Mouse (Mus musculus) limb, embryonic 15.5 days (tissue): ENCODE data around the gene Rif1. TPM values are rescaled to one million over a fixed set of nuclear protein-coding genes. Genes with fewer than 3 reads are reported as not detected.

Experiments
- ATAC-seq: fragments of 200-750 bp; cut with Nextera tagmentation; 2 replicates; pipeline ENCODE4 v1.8.0; 2017; ENCODE audit warnings: low read depth, moderate TSS enrichment; ENCODE audit not compliant: insufficient number of reproducible peaks, low FRiP score, low TSS enrichment
- H3K27ac ChIP-seq: fragments of 300-500 bp; sonication (generic); 2 replicates; pipeline ENCODE4 v1.5.1; 2015; ENCODE audit warnings: moderate library complexity, mild to moderate bottlenecking, inconsistent platforms
- H3K27me3 ChIP-seq: fragments of 300-500 bp; sonication (generic); 2 replicates; pipeline ENCODE4 v1.6.1; 2015; ENCODE audit warnings: inconsistent platforms
- H3K36me3 ChIP-seq: fragments of 300-500 bp; sonication (generic); 2 replicates; pipeline ENCODE4 v1.6.1; 2015; ENCODE audit warnings: inconsistent platforms
- H3K4me1 ChIP-seq: fragments of 300-500 bp; sonication (generic); 2 replicates; pipeline ENCODE4 v1.6.1; 2015; ENCODE audit warnings: inconsistent platforms
- H3K4me2 ChIP-seq: fragments of 300-500 bp; sonication (generic); 2 replicates; pipeline ENCODE4 v1.6.1; 2015; ENCODE audit warnings: mild to moderate bottlenecking, inconsistent platforms
- H3K4me3 ChIP-seq: fragments of 300-500 bp; sonication (generic); 2 replicates; pipeline ENCODE4 v1.5.1; 2015; ENCODE audit warnings: mild to moderate bottlenecking, inconsistent platforms
- H3K9ac ChIP-seq: fragments of 300-500 bp; sonication (generic); 2 replicates; pipeline ENCODE4 v1.6.1; 2015; ENCODE audit warnings: inconsistent platforms
- H3K9me3 ChIP-seq: fragments of 300-500 bp; sonication (generic); 2 replicates; pipeline ENCODE4 v1.6.1; 2016; ENCODE audit warnings: inconsistent platforms
- WGBS: fragments of 180-500 bp; shearing (Covaris S2); methylation state at CpG from one replicate; pipeline ENCODE4 v1.1.7; 2015; 5-methylcytosine and 5-hydroxymethylcytosine counted together
- polyA plus RNA-seq: library from polyadenylated mRNA; unstranded; fragments of >200 nt; fragmentation: Nextera tagmentation; extraction: Ambion mirVana; gene quantifications from 2 replicates; pipeline ENCODE4 v1.2.1, GENCODE M21; 2015

The Rif1 gene
- polyA plus RNA-seq = 21.8 and 29.9 TPM in 2 replicates

GRCm38 (mm10) chr2:52072491-52073140 is at the start of gene Rif1:
TSS of gene Rif1 (plus strand) at chr2:52072832.
- peak within 1 kb of the TSS; percentile 88 for H3K27ac ChIP-seq
- peak within 1 kb of the TSS; percentile 99 for H3K4me3 ChIP-seq
- ATAC-seq = peak; percentile 92
- WGBS = under 1% methylated on average over 61 of the region's 72 CpGs
- H3K27me3 ChIP-seq = no peaks in the 10 kb centered on the region
- peak within 1 kb of the TSS; percentile 95 for H3K9ac ChIP-seq
- H3K4me1 ChIP-seq = peaks cover 11% of the 10 kb centered on the region; the same call in 1 of the 2 replicates
- H3K36me3 ChIP-seq = peaks cover 9% of the 10 kb centered on the region
- peak within 1 kb of the TSS; percentile 53 for H3K4me2 ChIP-seq
- no peaks in the 10 kb centered on the region for H3K9me3 ChIP-seq

- no peak for ATAC-seq
- Histone ChIP-seq H3K4me3 (no peak overlapping the region), H3K4me1 (no peaks in the 10 kb centered on the region), H3K36me3 (no peaks in the 10 kb centered on the region), H3K4me2 (no peak overlapping the region), H3K9me3 (no peaks in the 10 kb centered on the region), H3K27me3 (no peaks in the 10 kb centered on the region), H3K9ac (no peak overlapping the region), H3K27ac (no peak overlapping the region)
- 82% methylated on average over 4 of the region's 4 CpGs for WGBS
These were observed 45.6 kb upstream of the Rif1 start for GRCm38 (mm10) chr2:52027061-52027460.

GRCm38 (mm10) chr2:52029426-52029825 is 43.2 kb upstream of the Rif1 start:
- Histone ChIP-seq H3K27ac (no peak overlapping the region), H3K9me3 (no peaks in the 10 kb centered on the region), H3K4me1 (no peaks in the 10 kb centered on the region), H3K4me3 (no peak overlapping the region), H3K36me3 (no peaks in the 10 kb centered on the region), H3K27me3 (no peaks in the 10 kb centered on the region), H3K9ac (no peak overlapping the region), H3K4me2 (no peak overlapping the region)
- ATAC-seq = no peak
- 82% methylated on average over 3 of the region's 3 CpGs for WGBS

- no peaks in the 10 kb centered on the region for H3K4me1 ChIP-seq
- H3K27ac ChIP-seq = no peak overlapping the region
- WGBS = 74% methylated on average over 4 of the region's 4 CpGs
- no peaks in the 10 kb centered on the region for H3K36me3 ChIP-seq
- H3K4me3 ChIP-seq = no peak overlapping the region
- H3K9me3 ChIP-seq = no peaks in the 10 kb centered on the region
- H3K4me2 ChIP-seq = no peak overlapping the region
- no peak for ATAC-seq
- H3K9ac ChIP-seq = no peak overlapping the region
- no peaks in the 10 kb centered on the region for H3K27me3 ChIP-seq
These were observed 41.1 kb upstream of the Rif1 start for GRCm38 (mm10) chr2:52031491-52031890.

- no peaks in the 10 kb centered on the region for H3K27me3 ChIP-seq
- H3K9me3 ChIP-seq = no peaks in the 10 kb centered on the region
- H3K4me3 ChIP-seq = no peak overlapping the region
- H3K4me2 ChIP-seq = no peak overlapping the region
- no peak overlapping the region for H3K9ac ChIP-seq
- no peak for ATAC-seq
- H3K36me3 ChIP-seq = no peaks in the 10 kb centered on the region
- no peak overlapping the region for H3K27ac ChIP-seq
- WGBS = 68% methylated on average over 4 of the region's 4 CpGs
- peaks cover 8% of the 10 kb centered on the region for H3K4me1 ChIP-seq
These were observed 38.0 kb upstream of the Rif1 start for GRCm38 (mm10) chr2:52034601-52035000.

- peaks cover 8% of the 10 kb centered on the region for H3K4me1 ChIP-seq
- no peak overlapping the region for H3K4me3 ChIP-seq
- H3K9ac ChIP-seq = no peak overlapping the region
- WGBS = 60% methylated on average over 4 of the region's 4 CpGs
- H3K27ac ChIP-seq = no peak overlapping the region
- H3K4me2 ChIP-seq = no peak overlapping the region
- ATAC-seq = no peak
- no peaks in the 10 kb centered on the region for H3K27me3 ChIP-seq
- no peaks in the 10 kb centered on the region for H3K36me3 ChIP-seq
- H3K9me3 ChIP-seq = no peaks in the 10 kb centered on the region
These were observed 37.5 kb upstream of the Rif1 start for GRCm38 (mm10) chr2:52035144-52035543.

GRCm38 (mm10) chr2:52036929-52037595 is 35.6 kb upstream of the Rif1 start:
- no peaks in the 10 kb centered on the region for H3K36me3 ChIP-seq
- peak overlapping the region; percentile 54 for H3K4me2 ChIP-seq
- no peak overlapping the region for H3K4me3 ChIP-seq
- no peaks in the 10 kb centered on the region for H3K27me3 ChIP-seq
- WGBS = 48% methylated on average over 10 of the region's 11 CpGs
- H3K27ac ChIP-seq = no peak overlapping the region
- ATAC-seq = no peak
- no peaks in the 10 kb centered on the region for H3K9me3 ChIP-seq
- peaks cover 8% of the 10 kb centered on the region for H3K4me1 ChIP-seq
- H3K9ac ChIP-seq = no peak overlapping the region

- Histone ChIP-seq H3K9ac (peak within 1 kb of the TSS; percentile 45; the same call in 1 of the 2 replicates), H3K9me3 (no peaks in the 10 kb centered on the region), H3K27me3 (no peaks in the 10 kb centered on the region), H3K4me1 (peaks cover 8% of the 10 kb centered on the region), H3K27ac (peak within 1 kb of the TSS; percentile 79), H3K4me3 (peak within 1 kb of the TSS; percentile 51), H3K4me2 (peak within 1 kb of the TSS; percentile 54), H3K36me3 (no peaks in the 10 kb centered on the region)
- under 1% methylated on average over 17 of the region's 17 CpGs for WGBS
- peak; percentile 63; the same call in 1 of the 2 replicates for ATAC-seq
These were observed 34.8 kb upstream of the Rif1 start, which contains the start of gene Tnfaip6 for GRCm38 (mm10) chr2:52037882-52038281. TSS of gene Tnfaip6 (plus strand) at chr2:52038009.

- peaks cover 8% of the 10 kb centered on the region for H3K4me1 ChIP-seq
- peak overlapping the region; percentile 54 for H3K4me2 ChIP-seq
- H3K27me3 ChIP-seq = no peaks in the 10 kb centered on the region
- peak overlapping the region; percentile 51 for H3K4me3 ChIP-seq
- ATAC-seq = no peak
- WGBS = 17% methylated on average over 5 of the region's 5 CpGs
- no peaks in the 10 kb centered on the region for H3K9me3 ChIP-seq
- 0 out of 2 replicates have a peak overlapping the region, but pooled peaks have one; percentile 50 for H3K27ac ChIP-seq
- no peaks in the 10 kb centered on the region for H3K36me3 ChIP-seq
- 0 out of 2 replicates have a peak overlapping the region, but pooled peaks have one; percentile 1 for H3K9ac ChIP-seq
These were observed 34.1 kb upstream of the Rif1 start for GRCm38 (mm10) chr2:52038558-52038957.

- H3K4me3 ChIP-seq = peak overlapping the region; percentile 51
- WGBS = 21% methylated on average over 8 of the region's 8 CpGs
- H3K9ac ChIP-seq = no peak overlapping the region
- ATAC-seq = no peak
- H3K4me2 ChIP-seq = peak overlapping the region; percentile 54
- H3K27me3 ChIP-seq = no peaks in the 10 kb centered on the region
- peaks cover 4% of the 10 kb centered on the region; the same call in 1 of the 2 replicates for H3K36me3 ChIP-seq
- peak overlapping the region; percentile 77 for H3K27ac ChIP-seq
- peaks cover 8% of the 10 kb centered on the region for H3K4me1 ChIP-seq
- H3K9me3 ChIP-seq = no peaks in the 10 kb centered on the region
These were observed 33.4 kb upstream of the Rif1 start for GRCm38 (mm10) chr2:52039083-52039801.

GRCm38 (mm10) chr2:52042132-52042531 is 30.5 kb upstream of the Rif1 start:
- H3K4me2 ChIP-seq = no peak overlapping the region
- no peak overlapping the region for H3K4me3 ChIP-seq
- peaks cover 6% of the 10 kb centered on the region for H3K4me1 ChIP-seq
- peaks cover 11% of the 10 kb centered on the region; the same call in 1 of the 2 replicates for H3K36me3 ChIP-seq
- H3K9me3 ChIP-seq = no peaks in the 10 kb centered on the region
- 45% methylated on average over 3 of the region's 3 CpGs for WGBS
- no peak overlapping the region for H3K9ac ChIP-seq
- H3K27me3 ChIP-seq = no peaks in the 10 kb centered on the region
- no peak for ATAC-seq
- H3K27ac ChIP-seq = no peak overlapping the region
